Mouse (Mus musculus) cortical plate, adult 2 months (tissue): ENCODE data around the gene Jagn1.

Source experiments
- CTCF ChIP-seq: fragments of 200-500 bp; IDR thresholded peaks from 2 replicates; pipeline ENCODE4 v1.5.1; 2011; ENCODE audit warnings: mild to moderate bottlenecking, control low read depth, low read length; ENCODE audit not compliant: insufficient read depth; ENCODE audit errors: extremely low read depth
- POLR2A ChIP-seq: fragments of 200-500 bp; IDR thresholded peaks from 2 replicates; pipeline ENCODE4 v1.6.1; 2011; ENCODE audit warnings: mild to moderate bottlenecking, low read length, control low read depth; ENCODE audit not compliant: insufficient read depth; ENCODE audit errors: extremely low read depth

DNA sequence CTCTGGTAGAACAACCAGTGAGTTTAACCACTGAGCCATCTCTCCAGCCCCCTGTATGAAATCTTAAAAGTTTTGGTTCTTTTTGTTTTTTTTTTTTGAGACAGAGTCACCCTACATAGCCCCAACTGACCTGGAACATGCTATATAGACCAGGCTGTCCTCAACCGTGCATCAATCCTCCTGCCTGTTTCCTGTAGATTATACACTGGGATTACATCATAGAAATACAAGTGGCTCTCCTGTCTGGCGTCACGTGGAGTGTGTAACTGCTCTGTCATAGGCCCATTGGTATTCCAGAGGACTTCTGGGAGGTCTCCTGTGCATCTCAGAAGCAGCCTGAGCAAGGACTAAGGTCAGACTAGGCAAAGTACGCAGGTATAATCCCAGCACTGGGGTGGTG is 19.4 kb upstream of the Jagn1 start:
- TF ChIP-seq CTCF (no peak), POLR2A (no peak)
